Mouse (Mus musculus): ENCODE measurements around the gene Aspdh. TPM values are rescaled to one million over a fixed set of nuclear protein-coding genes. Genes with fewer than 3 reads are reported as not detected.
A peak's percentile ranks its signal among the peaks of the same experiment; 100 is the strongest.

Aspdh gene
- polyA plus RNA-seq, 1 experiment from 2014 or later: 3.1 TPM

- H3K4me2 ChIP-seq (ENCODE audit: low read length): no peak overlapping the region
- H3K4me3 ChIP-seq (ENCODE audit: low read length): no peak overlapping the region
- H3K27me3 ChIP-seq (replicated peaks; ENCODE audit: control insufficient read depth, insufficient read depth, low read length): no peaks in the 10 kb centered on the region
- 96% methylated on average over 5 of the region's 5 CpGs for WGBS
- H3K27ac ChIP-seq (ENCODE audit: low read depth, low read length): no peak overlapping the region
- no peaks in the 10 kb centered on the region for H3K9me3 ChIP-seq (ENCODE audit: control insufficient read depth, low read length)
- peaks cover 17% of the 10 kb centered on the region for H3K4me1 ChIP-seq (ENCODE audit: control insufficient read depth, insufficient read depth, low read depth, low read length)
- H3K36me3 ChIP-seq (ENCODE audit: control insufficient read depth, insufficient read depth, low read length): peaks cover 33% of the 10 kb centered on the region
- no peak overlapping the region for H3K9ac ChIP-seq (ENCODE audit: low read depth, low read length)
- no peak for ATAC-seq
Observed at GRCm38 (mm10) chr7:44491391-44491790, 26.2 kb downstream of the Aspdh start.

GRCm38 (mm10) chr7:44492166-44492826, 27.1 kb downstream of the Aspdh start:
- Histone ChIP-seq H3K4me3 (ENCODE audit: low read length) (no peak overlapping the region), H3K27ac (ENCODE audit: low read depth, low read length) (no peak overlapping the region), H3K4me1 (ENCODE audit: control insufficient read depth, insufficient read depth, low read depth, low read length) (peaks cover 16% of the 10 kb centered on the region), H3K36me3 (ENCODE audit: control insufficient read depth, insufficient read depth, low read length) (peaks cover 33% of the 10 kb centered on the region), H3K4me2 (ENCODE audit: low read length) (no peak overlapping the region), H3K27me3 (replicated peaks; ENCODE audit: control insufficient read depth, insufficient read depth, low read length) (no peaks in the 10 kb centered on the region), H3K9ac (ENCODE audit: low read depth, low read length) (no peak overlapping the region), H3K9me3 (ENCODE audit: control insufficient read depth, low read length) (no peaks in the 10 kb centered on the region)
- WGBS: 94% methylated on average over 21 of the region's 21 CpGs
- ATAC-seq: no peak

DNA sequence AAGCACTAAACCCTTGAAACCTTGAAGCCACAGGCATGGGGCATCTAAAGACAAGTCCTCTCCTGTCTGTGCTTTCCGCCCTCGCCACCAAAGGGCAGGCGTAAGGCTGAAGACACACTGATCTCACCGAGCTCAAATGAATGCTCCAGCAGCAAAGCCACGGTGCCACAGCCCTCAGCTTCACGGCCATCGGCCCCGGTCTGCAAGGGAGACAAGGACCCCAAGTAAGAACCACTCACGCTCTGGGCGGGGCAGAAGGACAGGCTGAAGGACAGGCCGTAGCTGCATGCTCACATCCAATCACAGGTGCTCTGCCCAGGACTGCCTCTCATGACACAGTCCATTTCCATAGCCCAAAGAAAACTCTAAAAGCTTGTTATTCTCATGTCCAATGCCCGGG, 29.5 kb downstream of the Aspdh start:
- Histone ChIP-seq H3K27me3 (replicated peaks; ENCODE audit: control insufficient read depth, insufficient read depth, low read length) (no peaks in the 10 kb centered on the region), H3K4me2 (ENCODE audit: low read length) (peak overlapping the region; percentile 76; the same call in 1 of the 2 replicates), H3K4me1 (ENCODE audit: control insufficient read depth, insufficient read depth, low read depth, low read length) (peaks cover 18% of the 10 kb centered on the region), H3K9ac (ENCODE audit: low read depth, low read length) (no peak overlapping the region), H3K4me3 (ENCODE audit: low read length) (no peak overlapping the region), H3K36me3 (ENCODE audit: control insufficient read depth, insufficient read depth, low read length) (peaks cover 27% of the 10 kb centered on the region), H3K9me3 (ENCODE audit: control insufficient read depth, low read length) (no peaks in the 10 kb centered on the region), H3K27ac (ENCODE audit: low read depth, low read length) (no peak overlapping the region)
- ATAC-seq: no peak
- WGBS: 92% methylated on average over 12 of the region's 12 CpGs

DNA sequence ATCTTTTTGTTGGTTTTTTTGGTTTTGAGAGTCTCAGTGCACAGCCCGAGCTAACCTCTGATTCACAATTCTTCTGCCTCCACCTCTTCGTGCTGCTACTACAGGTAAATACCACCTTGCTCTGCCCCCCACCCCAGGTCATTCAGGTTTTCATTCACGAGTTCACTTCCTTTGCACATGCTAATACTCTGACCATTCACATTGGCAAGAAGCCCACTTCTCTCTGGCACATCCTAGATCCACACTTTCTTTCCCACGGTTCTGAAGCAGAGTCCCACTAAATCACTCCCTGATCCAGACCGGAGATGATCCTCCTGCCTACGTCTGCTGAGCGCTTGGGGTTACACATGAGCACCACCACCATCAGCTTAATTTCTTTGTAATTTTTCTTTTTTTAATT, 29.9 kb downstream of the Aspdh start:
- Histone ChIP-seq H3K4me3 (ENCODE audit: low read length) (peak overlapping the region; percentile 76), H3K4me2 (ENCODE audit: low read length) (peak overlapping the region; percentile 76), H3K27me3 (replicated peaks; ENCODE audit: control insufficient read depth, insufficient read depth, low read length) (no peaks in the 10 kb centered on the region), H3K9ac (ENCODE audit: low read depth, low read length) (no peak overlapping the region; the same call in 1 of the 2 replicates), H3K4me1 (ENCODE audit: control insufficient read depth, insufficient read depth, low read depth, low read length) (peaks cover 18% of the 10 kb centered on the region), H3K9me3 (ENCODE audit: control insufficient read depth, low read length) (no peaks in the 10 kb centered on the region), H3K36me3 (ENCODE audit: control insufficient read depth, insufficient read depth, low read length) (peaks cover 25% of the 10 kb centered on the region), H3K27ac (ENCODE audit: low read depth, low read length) (no peak overlapping the region)
- ATAC-seq: no peak
- 71% methylated on average over 7 of the region's 7 CpGs for WGBS

GRCm38 (mm10) chr7:44495992-44496770, 31.0 kb downstream of the Aspdh start, which contains the start of the genes Emc10 and Fam71e1:
Gene Emc10, minus strand, starts transcription at chr7:44496529.
Gene Fam71e1, plus strand, starts transcription at chr7:44496581.
- H3K4me1 ChIP-seq (ENCODE audit: control insufficient read depth, insufficient read depth, low read depth, low read length): peaks cover 18% of the 10 kb centered on the region
- H3K36me3 ChIP-seq (ENCODE audit: control insufficient read depth, insufficient read depth, low read length): peaks cover 16% of the 10 kb centered on the region
- no peaks in the 10 kb centered on the region for H3K27me3 ChIP-seq (replicated peaks; ENCODE audit: control insufficient read depth, insufficient read depth, low read length)
- peak; percentile 96 for ATAC-seq
- H3K27ac ChIP-seq (ENCODE audit: low read depth, low read length): peak within 1 kb of the TSS; percentile 94
- peak within 1 kb of the TSS; percentile 76 for H3K4me3 ChIP-seq (ENCODE audit: low read length)
- peak within 1 kb of the TSS; percentile 88 for H3K4me2 ChIP-seq (ENCODE audit: low read length)
- peak within 1 kb of the TSS; percentile 95 for H3K9ac ChIP-seq (ENCODE audit: low read depth, low read length)
- H3K9me3 ChIP-seq (ENCODE audit: control insufficient read depth, low read length): no peaks in the 10 kb centered on the region
- under 1% methylated on average over 56 of the region's 58 CpGs for WGBS

GRCm38 (mm10) chr7:44496771-44497109, 31.5 kb downstream of the Aspdh start:
- no peaks in the 10 kb centered on the region for H3K9me3 ChIP-seq (ENCODE audit: control insufficient read depth, low read length)
- peak overlapping the region; percentile 93 for H3K9ac ChIP-seq (ENCODE audit: low read depth, low read length)
- no peaks in the 10 kb centered on the region for H3K27me3 ChIP-seq (replicated peaks; ENCODE audit: control insufficient read depth, insufficient read depth, low read length)
- H3K36me3 ChIP-seq (ENCODE audit: control insufficient read depth, insufficient read depth, low read length): peaks cover 11% of the 10 kb centered on the region; the same call in 1 of the 2 replicates
- peak overlapping the region; percentile 94 for H3K27ac ChIP-seq (ENCODE audit: low read depth, low read length)
- peak overlapping the region; percentile 76 for H3K4me3 ChIP-seq (ENCODE audit: low read length)
- no peak for ATAC-seq
- WGBS: under 1% methylated on average over 20 of the region's 26 CpGs
- peak overlapping the region; percentile 88 for H3K4me2 ChIP-seq (ENCODE audit: low read length)
- H3K4me1 ChIP-seq (ENCODE audit: control insufficient read depth, insufficient read depth, low read depth, low read length): peaks cover 18% of the 10 kb centered on the region

DNA sequence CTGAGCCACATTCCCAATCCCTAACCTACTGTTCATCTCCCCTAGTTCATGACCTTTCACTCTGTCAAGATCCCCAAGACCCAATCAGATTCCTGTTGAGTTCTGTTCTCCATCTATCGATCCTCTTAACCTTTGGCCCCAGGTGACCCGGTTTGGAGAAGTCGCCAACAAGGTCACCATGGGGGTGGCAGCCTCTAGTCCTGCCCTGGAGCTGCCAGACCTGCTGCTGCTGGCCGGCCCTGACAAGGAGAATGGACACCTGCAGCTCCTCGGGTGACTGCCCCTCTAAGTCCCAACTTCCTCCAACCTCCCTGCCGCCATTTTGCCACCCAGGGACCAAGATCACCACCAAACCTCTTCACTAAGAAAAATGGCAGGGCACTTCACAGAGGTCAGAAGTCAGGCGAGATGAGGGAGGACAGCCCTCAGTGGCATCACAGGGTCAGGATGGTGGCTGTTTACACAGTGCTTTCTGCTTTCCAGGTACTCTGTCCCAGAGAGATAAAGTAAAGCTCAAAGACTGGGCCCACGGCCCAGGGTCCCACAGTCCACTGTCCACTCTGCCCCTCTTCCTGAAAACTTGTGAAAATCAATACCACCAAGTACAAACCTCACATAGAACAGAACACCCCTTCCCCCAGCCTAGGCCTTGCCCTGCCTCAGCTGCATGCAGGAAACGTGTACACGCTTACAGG, 32.3 kb downstream of the Aspdh start:
- peak overlapping the region; percentile 76 for H3K4me3 ChIP-seq (ENCODE audit: low read length)
- WGBS: 91% methylated on average over 10 of the region's 10 CpGs
- peaks cover 5% of the 10 kb centered on the region; the same call in 1 of the 2 replicates for H3K36me3 ChIP-seq (ENCODE audit: control insufficient read depth, insufficient read depth, low read length)
- peaks cover 18% of the 10 kb centered on the region for H3K4me1 ChIP-seq (ENCODE audit: control insufficient read depth, insufficient read depth, low read depth, low read length)
- peak overlapping the region; percentile 93 for H3K9ac ChIP-seq (ENCODE audit: low read depth, low read length)
- H3K27ac ChIP-seq (ENCODE audit: low read depth, low read length): peak overlapping the region; percentile 94; the same call in 1 of the 2 replicates
- H3K27me3 ChIP-seq (replicated peaks; ENCODE audit: control insufficient read depth, insufficient read depth, low read length): no peaks in the 10 kb centered on the region
- peak overlapping the region; percentile 88 for H3K4me2 ChIP-seq (ENCODE audit: low read length)
- no peak for ATAC-seq
- H3K9me3 ChIP-seq (ENCODE audit: control insufficient read depth, low read length): no peaks in the 10 kb centered on the region

GRCm38 (mm10) chr7:44498922-44499321, 33.7 kb downstream of the Aspdh start:
- Histone ChIP-seq H3K9me3 (ENCODE audit: control insufficient read depth, low read length) (no peaks in the 10 kb centered on the region), H3K9ac (ENCODE audit: low read depth, low read length) (no peak overlapping the region), H3K4me3 (ENCODE audit: low read length) (no peak overlapping the region), H3K27ac (ENCODE audit: low read depth, low read length) (no peak overlapping the region), H3K27me3 (replicated peaks; ENCODE audit: control insufficient read depth, insufficient read depth, low read length) (no peaks in the 10 kb centered on the region), H3K36me3 (ENCODE audit: control insufficient read depth, insufficient read depth, low read length) (0 out of 2 replicates have a peak, but pooled peaks cover under 1% of the 10 kb centered on the region), H3K4me2 (ENCODE audit: low read length) (no peak overlapping the region), H3K4me1 (ENCODE audit: control insufficient read depth, insufficient read depth, low read depth, low read length) (peaks cover 18% of the 10 kb centered on the region)
- ATAC-seq: no peak
- WGBS: 79% methylated on average over 1 of the region's 1 CpGs

DNA sequence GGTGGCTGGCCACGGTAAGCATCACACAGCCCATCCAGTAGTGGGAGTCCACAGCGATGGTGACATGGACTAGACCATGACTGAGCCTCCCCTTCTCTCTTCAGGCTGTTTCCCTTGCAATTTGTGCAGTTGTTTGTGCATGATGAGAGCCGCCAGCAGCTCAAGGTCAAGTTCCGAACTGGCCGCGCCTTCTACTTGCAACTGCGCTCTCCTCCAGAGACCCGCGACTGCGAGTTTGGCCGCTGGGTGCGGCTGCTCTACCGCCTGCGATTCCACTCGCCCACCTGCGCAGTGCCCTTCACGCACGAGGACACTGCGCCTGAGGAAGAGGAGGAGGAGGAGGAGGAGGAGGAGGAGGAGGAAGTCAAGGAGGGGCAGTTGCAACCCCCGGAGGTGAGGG, 34.9 kb downstream of the Aspdh start:
- ATAC-seq: no peak

More for the DNA sequence above, 34.9 kb downstream of the Aspdh start:
- no peak overlapping the region for H3K4me3 ChIP-seq (ENCODE audit: low read length)
- 65% methylated on average over 20 of the region's 20 CpGs for WGBS
- no peak overlapping the region for H3K9ac ChIP-seq (ENCODE audit: low read depth, low read length)
- peaks cover 12% of the 10 kb centered on the region for H3K4me1 ChIP-seq (ENCODE audit: control insufficient read depth, insufficient read depth, low read depth, low read length)
- no peak overlapping the region for H3K4me2 ChIP-seq (ENCODE audit: low read length)
- no peaks in the 10 kb centered on the region for H3K9me3 ChIP-seq (ENCODE audit: control insufficient read depth, low read length)
- H3K27ac ChIP-seq (ENCODE audit: low read depth, low read length): no peak overlapping the region
- no peaks in the 10 kb centered on the region for H3K36me3 ChIP-seq (ENCODE audit: control insufficient read depth, insufficient read depth, low read length)
- no peaks in the 10 kb centered on the region for H3K27me3 ChIP-seq (replicated peaks; ENCODE audit: control insufficient read depth, insufficient read depth, low read length)

Data from hindbrain, embryonic 16.5 days (tissue).